Mouse (Mus musculus) lung, embryonic 14.5 days (tissue): ENCODE measurements around the gene Gpbar1. TPM values are rescaled to one million over a fixed set of nuclear protein-coding genes. Genes with fewer than 3 reads are reported as not detected.

Source experiments
- ATAC-seq: fragments of 200-750 bp; cut with Nextera tagmentation; 2 replicates; pipeline ENCODE4 v1.8.0; 2017; ENCODE audit warnings: mild to moderate bottlenecking, moderate TSS enrichment, moderate library complexity; ENCODE audit not compliant: insufficient read depth
- DNase-seq: peaks from one replicate; pipeline ENCODE4 v3.0.0-alpha.2; 2015
- H3K27ac ChIP-seq: fragments of 300-500 bp; sonication (generic); 2 replicates; pipeline ENCODE4 v1.5.1; 2014; ENCODE audit warnings: low read depth, mild to moderate bottlenecking, moderate library complexity
- H3K27me3 ChIP-seq: fragments of 300-500 bp; sonication (generic); 2 replicates; pipeline ENCODE4 v1.6.1; 2014; ENCODE audit warnings: low read length, control low read depth; ENCODE audit not compliant: insufficient read depth
- H3K36me3 ChIP-seq: fragments of 300-500 bp; sonication (generic); 2 replicates; pipeline ENCODE4 v1.6.1; 2014; ENCODE audit warnings: control low read depth; ENCODE audit not compliant: insufficient read depth
- H3K4me1 ChIP-seq: fragments of 300-500 bp; sonication (generic); 2 replicates; pipeline ENCODE4 v1.6.1; 2014; ENCODE audit warnings: antibody characterized with exemption, control low read depth; ENCODE audit not compliant: insufficient read depth
- H3K4me2 ChIP-seq: fragments of 300-500 bp; sonication (generic); 2 replicates; pipeline ENCODE4 v1.6.1; 2014; ENCODE audit warnings: mild to moderate bottlenecking
- H3K4me3 ChIP-seq: fragments of 300-500 bp; sonication (generic); 2 replicates; pipeline ENCODE4 v1.5.1; 2014; ENCODE audit warnings: low read depth, low read length
- H3K9ac ChIP-seq: fragments of 300-500 bp; sonication (generic); 2 replicates; pipeline ENCODE4 v1.6.1; 2014
- H3K9me3 ChIP-seq: fragments of 300-500 bp; sonication (generic); 2 replicates; pipeline ENCODE4 v1.6.1; 2016; ENCODE audit warnings: low read depth, low read length, control low read depth
- CTCF ChIP-seq: IDR thresholded peaks from 2 replicates; pipeline ENCODE4 v1.5.1; 2016; ENCODE audit warnings: antibody characterized with exemption, low read depth
- WGBS: fragments of 180-500 bp; shearing (Covaris S2); extraction: QIAGEN DNeasy Blood & Tissue Kit; methylation state at CpG from one replicate; pipeline ENCODE4 v1.1.7; 2014; 5-methylcytosine and 5-hydroxymethylcytosine counted together
- polyA plus RNA-seq: library from polyadenylated mRNA; unstranded; fragments of >200 nt; fragmentation: Nextera tagmentation; extraction: Ambion mirVana; gene quantifications from 2 replicates; pipeline ENCODE4 v1.2.1, GENCODE M21; 2014

The Gpbar1 gene
- polyA plus RNA-seq, 1 experiment from 2014 or later: 0.57 TPM

DNA sequence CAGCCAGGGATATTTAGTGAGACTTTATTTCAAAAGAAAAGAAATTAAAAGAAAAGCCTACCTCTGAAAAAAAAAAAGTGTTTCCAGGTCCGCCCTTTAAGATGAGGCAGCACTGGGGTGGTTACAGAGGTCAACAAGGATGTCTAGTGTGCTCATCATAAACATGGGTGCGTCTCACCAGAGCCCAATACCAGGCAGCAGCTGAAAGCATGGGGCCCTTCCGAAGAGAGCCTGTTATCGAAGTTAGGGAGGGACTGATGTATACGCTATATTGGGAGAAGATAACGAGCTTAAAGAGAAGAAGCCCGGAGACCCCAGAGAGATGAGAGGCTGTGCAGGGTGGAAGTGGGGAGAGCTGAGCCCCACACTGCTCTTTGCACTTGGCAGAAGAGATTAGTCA is 39.2 kb upstream of the Gpbar1 start:
- Histone ChIP-seq H3K36me3 (no peaks in the 10 kb centered on the region), H3K9me3 (no peaks in the 10 kb centered on the region), H3K4me1 (peaks cover 20% of the 10 kb centered on the region), H3K9ac (peak overlapping the region; percentile 9; the same call in 1 of the 2 replicates), H3K4me2 (peak overlapping the region; percentile 87), H3K27me3 (no peaks in the 10 kb centered on the region), H3K27ac (peak overlapping the region; percentile 42; the same call in 1 of the 2 replicates), H3K4me3 (peak overlapping the region; percentile 15)
- no peak for TF ChIP-seq CTCF
- ATAC-seq: no peak
- DNase-seq: no peak
- WGBS: 48% methylated on average over 7 of the region's 7 CpGs

DNA sequence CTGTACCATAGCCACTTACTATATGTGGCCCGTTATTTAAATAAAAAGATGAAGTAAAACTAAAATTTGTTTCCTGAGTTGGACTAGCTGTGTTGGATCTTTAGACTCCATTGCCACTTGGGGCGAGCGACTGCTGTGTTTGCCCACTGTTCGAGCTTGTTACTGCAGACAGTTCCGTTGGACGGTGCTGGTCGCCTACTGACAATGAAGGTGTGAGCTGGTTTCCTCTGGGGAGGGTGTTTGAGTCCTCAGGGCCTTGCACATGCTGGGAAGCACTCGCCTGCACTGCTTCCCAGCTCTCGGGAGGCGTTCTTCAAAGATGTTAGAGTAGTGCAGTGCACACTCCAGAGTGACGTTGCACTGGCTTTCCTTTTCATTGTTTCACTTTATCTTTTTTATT is 38.7 kb upstream of the Gpbar1 start:
- Histone ChIP-seq H3K9ac (peak overlapping the region; percentile 9; the same call in 1 of the 2 replicates), H3K4me1 (peaks cover 20% of the 10 kb centered on the region), H3K9me3 (no peaks in the 10 kb centered on the region), H3K4me3 (peak overlapping the region; percentile 15), H3K36me3 (no peaks in the 10 kb centered on the region), H3K27me3 (no peaks in the 10 kb centered on the region), H3K27ac (peak overlapping the region; percentile 63; the same call in 1 of the 2 replicates), H3K4me2 (peak overlapping the region; percentile 87)
- ATAC-seq: no peak
- 53% methylated on average over 11 of the region's 11 CpGs for WGBS
- DNase-seq: no peak
- TF ChIP-seq CTCF: no peak

DNA sequence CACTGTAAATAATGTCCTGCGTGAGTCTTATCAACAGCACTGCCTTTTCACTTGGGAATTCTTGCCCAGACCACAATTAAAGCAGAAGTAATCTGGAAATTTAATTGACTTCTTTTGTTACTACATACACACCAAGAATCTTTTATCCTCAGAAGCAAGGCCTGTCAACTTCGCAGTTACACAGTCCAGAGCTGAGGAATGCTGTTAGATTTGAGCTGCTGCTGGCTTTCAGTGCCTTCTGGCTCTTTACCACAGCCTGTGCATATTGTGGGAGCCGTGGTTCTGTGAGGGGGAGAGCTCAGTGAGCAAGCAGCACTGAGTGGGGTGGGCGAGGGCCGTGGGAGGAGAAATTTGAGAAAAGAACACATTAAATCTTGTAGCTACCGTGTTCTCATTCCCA is 38.0 kb upstream of the Gpbar1 start:
- peaks cover 20% of the 10 kb centered on the region for H3K4me1 ChIP-seq
- H3K9ac ChIP-seq: no peak overlapping the region
- no peaks in the 10 kb centered on the region for H3K27me3 ChIP-seq
- no peak overlapping the region for H3K4me3 ChIP-seq
- TF ChIP-seq CTCF: no peak
- 53% methylated on average over 6 of the region's 6 CpGs for WGBS
- ATAC-seq (no peak), DNase-seq (no peak)
- no peaks in the 10 kb centered on the region for H3K9me3 ChIP-seq
- no peak overlapping the region; the same call in 1 of the 2 replicates for H3K27ac ChIP-seq
- H3K36me3 ChIP-seq: no peaks in the 10 kb centered on the region
- peak overlapping the region; percentile 87; the same call in 1 of the 2 replicates for H3K4me2 ChIP-seq

DNA sequence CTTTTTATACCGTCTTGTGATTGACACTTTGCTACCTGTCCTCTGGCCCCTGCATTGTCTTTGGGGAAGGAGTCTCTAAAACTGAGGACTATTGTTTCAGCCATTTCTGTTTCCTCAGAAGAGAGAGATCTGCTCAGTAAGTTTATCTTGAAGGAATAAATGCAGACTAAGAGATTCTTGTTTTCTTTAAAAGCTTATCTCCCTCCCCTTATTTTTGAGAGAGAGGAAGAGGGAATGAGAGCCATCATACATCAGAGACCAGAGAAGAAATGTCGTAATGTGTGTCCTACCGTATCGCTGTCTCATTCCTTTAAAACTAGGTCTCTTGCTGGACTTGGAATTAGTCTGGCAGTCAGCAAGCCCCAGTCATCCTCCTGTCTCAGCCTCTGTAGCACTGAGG is 37.5 kb upstream of the Gpbar1 start:
- Histone ChIP-seq H3K4me1 (peaks cover 20% of the 10 kb centered on the region), H3K4me2 (no peak overlapping the region), H3K4me3 (no peak overlapping the region), H3K9me3 (no peaks in the 10 kb centered on the region), H3K36me3 (no peaks in the 10 kb centered on the region), H3K27me3 (no peaks in the 10 kb centered on the region), H3K9ac (no peak overlapping the region), H3K27ac (no peak overlapping the region)
- no peak for DNase-seq
- no peak for TF ChIP-seq CTCF
- 67% methylated on average over 4 of the region's 4 CpGs for WGBS
- no peak for ATAC-seq

DNA sequence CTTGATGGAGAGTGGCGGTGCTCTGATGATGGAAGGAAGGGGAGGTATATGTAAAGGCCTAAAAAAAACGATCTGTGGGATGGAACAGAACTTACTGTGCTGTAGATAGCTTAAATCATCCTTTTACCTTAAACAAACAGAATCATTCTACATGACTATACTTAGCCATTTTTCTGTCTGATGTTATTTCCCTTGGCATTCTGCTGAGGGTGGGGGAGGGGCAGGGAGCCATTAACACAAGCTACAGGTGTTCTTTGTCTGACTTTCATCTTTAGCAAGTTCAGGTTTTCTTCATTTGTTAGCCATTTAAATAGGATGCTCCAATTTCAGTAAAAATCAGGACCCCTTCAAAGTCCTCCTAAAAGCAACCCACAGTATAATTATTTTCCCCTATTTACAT is 32.8 kb upstream of the Gpbar1 start:
- Histone ChIP-seq H3K36me3 (peaks cover 25% of the 10 kb centered on the region), H3K27me3 (no peaks in the 10 kb centered on the region), H3K4me2 (no peak overlapping the region), H3K9ac (no peak overlapping the region), H3K4me3 (no peak overlapping the region), H3K27ac (no peak overlapping the region), H3K4me1 (no peaks in the 10 kb centered on the region), H3K9me3 (no peaks in the 10 kb centered on the region)
- ATAC-seq (no peak), DNase-seq (no peak)
- 72% methylated on average over 2 of the region's 2 CpGs for WGBS
- TF ChIP-seq CTCF: no peak

DNA sequence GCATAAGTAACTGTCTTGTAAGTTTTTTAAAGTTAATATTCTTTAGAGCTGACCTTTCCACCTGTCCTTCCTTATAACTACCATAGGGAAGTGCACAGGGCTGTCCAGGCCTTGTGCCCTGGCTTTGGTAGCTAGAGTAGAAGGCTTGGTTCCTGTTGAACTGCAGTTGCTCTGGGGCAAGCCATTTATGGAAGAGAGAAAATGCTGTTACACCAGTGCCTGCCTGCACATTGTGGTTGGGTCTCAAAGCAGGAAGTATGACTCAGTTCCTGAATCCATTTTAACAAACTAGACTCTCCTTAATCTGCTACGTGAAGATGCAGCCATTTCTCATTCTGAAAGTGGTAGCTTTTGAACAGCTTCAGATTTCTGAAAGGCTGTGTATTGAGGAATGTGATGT is 29.6 kb upstream of the Gpbar1 start:
- TF ChIP-seq CTCF: no peak
- Histone ChIP-seq H3K27ac (peak overlapping the region; percentile 33; the same call in 1 of the 2 replicates), H3K4me2 (no peak overlapping the region), H3K9me3 (no peaks in the 10 kb centered on the region), H3K36me3 (peaks cover 55% of the 10 kb centered on the region), H3K27me3 (no peaks in the 10 kb centered on the region), H3K4me1 (no peaks in the 10 kb centered on the region), H3K4me3 (no peak overlapping the region), H3K9ac (no peak overlapping the region)
- ATAC-seq: peak; percentile 14; the same call in 1 of the 2 replicates
- DNase-seq: peak; percentile 51
- WGBS: 61% methylated on average over 1 of the region's 1 CpGs

DNA sequence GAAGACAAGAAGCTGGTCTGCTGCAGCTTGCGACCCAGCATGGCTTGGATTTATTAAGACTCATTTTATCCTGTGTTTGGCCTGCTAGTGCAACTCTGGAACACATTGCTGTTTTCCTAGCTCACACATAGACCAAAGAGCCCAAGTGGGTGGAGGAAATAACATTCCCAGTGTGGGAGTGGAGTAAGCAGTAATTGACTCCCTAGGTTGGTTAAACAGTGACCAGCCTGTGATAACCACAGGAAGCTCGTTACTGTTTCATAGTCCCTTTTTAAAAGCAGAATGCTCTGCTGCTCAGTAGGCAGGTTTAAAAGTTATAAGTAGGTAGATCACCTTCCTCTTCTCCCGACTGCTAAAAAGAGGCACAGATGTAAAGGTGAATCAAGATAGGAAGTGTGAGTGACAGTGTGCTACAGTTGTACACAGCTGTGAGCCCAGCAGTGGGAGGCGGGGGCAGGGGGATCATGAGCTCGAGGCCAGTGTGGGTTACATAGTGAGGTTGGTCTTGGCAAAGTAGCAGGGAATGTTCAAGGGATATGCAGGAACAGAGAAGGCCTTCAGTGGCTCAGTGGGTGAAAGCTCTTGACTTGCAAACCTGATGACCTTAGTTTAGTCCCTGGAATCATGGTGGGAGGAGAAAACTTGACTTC is 28.9 kb upstream of the Gpbar1 start:
- no peak overlapping the region for H3K4me2 ChIP-seq
- ATAC-seq (no peak), DNase-seq (no peak)
- H3K4me1 ChIP-seq: no peaks in the 10 kb centered on the region
- no peak overlapping the region for H3K9ac ChIP-seq
- WGBS: 61% methylated on average over 5 of the region's 5 CpGs
- no peaks in the 10 kb centered on the region for H3K27me3 ChIP-seq
- peak overlapping the region; percentile 33; the same call in 1 of the 2 replicates for H3K27ac ChIP-seq
- H3K4me3 ChIP-seq: no peak overlapping the region
- no peak for TF ChIP-seq CTCF
- peaks cover 61% of the 10 kb centered on the region for H3K36me3 ChIP-seq
- H3K9me3 ChIP-seq: no peaks in the 10 kb centered on the region

DNA sequence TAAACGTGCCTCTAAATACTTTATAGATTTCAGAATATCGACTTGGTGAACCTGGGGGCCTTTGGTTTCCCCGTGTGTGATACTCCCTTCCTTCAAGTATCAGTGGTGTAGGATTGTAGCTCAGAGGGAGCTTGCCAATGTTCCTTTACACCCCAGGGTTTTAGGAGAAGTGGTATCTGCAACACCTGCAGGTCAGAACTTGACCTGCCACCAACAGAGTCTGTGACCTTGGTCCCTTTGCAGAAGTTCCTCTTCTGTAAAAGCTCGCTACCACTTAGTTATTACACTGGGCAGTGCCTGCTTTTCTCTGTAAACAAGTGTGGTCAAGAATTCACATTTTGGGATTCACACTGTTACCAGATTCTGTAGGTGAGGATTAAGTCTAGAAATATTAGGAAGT is 28.3 kb upstream of the Gpbar1 start:
- 88% methylated on average over 4 of the region's 4 CpGs for WGBS
- no peak overlapping the region for H3K9ac ChIP-seq
- H3K27ac ChIP-seq: no peak overlapping the region
- H3K27me3 ChIP-seq: no peaks in the 10 kb centered on the region
- no peak overlapping the region for H3K4me2 ChIP-seq
- DNase-seq (no peak), ATAC-seq (no peak)
- H3K4me3 ChIP-seq: no peak overlapping the region
- no peaks in the 10 kb centered on the region for H3K4me1 ChIP-seq
- H3K36me3 ChIP-seq: peaks cover 67% of the 10 kb centered on the region
- TF ChIP-seq CTCF: no peak
- H3K9me3 ChIP-seq: no peaks in the 10 kb centered on the region
